Mouse (Mus musculus) liver, embryonic 14.5 days (tissue): ENCODE results near the gene Cntn2. TPM values are rescaled to one million over a fixed set of nuclear protein-coding genes. Genes with fewer than 3 reads are reported as not detected.

Source experiments
- ATAC-seq: fragments of 200-750 bp; cut with Nextera tagmentation; 2 replicates; pipeline ENCODE4 v1.8.0; 2017; ENCODE audit warnings: moderate number of reproducible peaks, mild to moderate bottlenecking, moderate library complexity; ENCODE audit not compliant: insufficient read depth
- DNase-seq, 3 experiments: peaks; one replicate each; pipeline ENCODE4 v3.0.0-alpha.2; 2012 to 2013; ENCODE audit warnings: low read depth in 3 of 3, low spot score in 3 of 3
- H3K27ac ChIP-seq: fragments of 300-500 bp; sonication (generic); 2 replicates; pipeline ENCODE4 v1.5.1; 2014; ENCODE audit warnings: moderate library complexity, mild to moderate bottlenecking, control low read depth, inconsistent platforms
- H3K27me3 ChIP-seq: fragments of 300-500 bp; sonication (generic); 2 replicates; pipeline ENCODE4 v1.6.1; 2014; ENCODE audit warnings: mild to moderate bottlenecking, low read length, moderate library complexity; ENCODE audit not compliant: control insufficient read depth, insufficient read depth
- H3K36me3 ChIP-seq: fragments of 300-500 bp; sonication (generic); replicated peaks from 2 replicates; pipeline ENCODE4 v1.6.1; 2014; ENCODE audit warnings: low read depth; ENCODE audit not compliant: control insufficient read depth, insufficient read depth
- H3K4me1 ChIP-seq, 2 experiments: fragments of 200-500 bp in 1 of 2; fragments of 300-500 bp in 1 of 2; sonication (generic) in 1 of 2; replicated peaks; 2 replicates each; pipeline ENCODE4 v1.6.1; 2012 to 2014; ENCODE audit warnings: antibody characterized with exemption in 1 of 2, inconsistent platforms in 1 of 2, low read length in 1 of 2; ENCODE audit not compliant: control insufficient read depth in 2 of 2, insufficient read depth in 2 of 2
- H3K4me2 ChIP-seq: fragments of 300-500 bp; sonication (generic); 2 replicates; pipeline ENCODE4 v1.6.1; 2014; ENCODE audit warnings: low read depth, mild to moderate bottlenecking, control low read depth, moderate library complexity
- H3K4me3 ChIP-seq, 2 experiments: fragments of 200-500 bp in 1 of 2; fragments of 300-500 bp in 1 of 2; sonication (generic) in 1 of 2; 2 replicates each; pipeline ENCODE4 v1.5.1; 2012 to 2014; ENCODE audit warnings: low read depth in 2 of 2, low read length in 2 of 2, mild to moderate bottlenecking in 2 of 2, control low read depth in 1 of 2, inconsistent platforms in 1 of 2, moderate library complexity in 1 of 2; ENCODE audit not compliant: insufficient read depth in 1 of 2
- H3K9ac ChIP-seq: fragments of 300-500 bp; sonication (generic); replicated peaks from 2 replicates; pipeline ENCODE4 v1.6.1; 2014; ENCODE audit warnings: mild to moderate bottlenecking, control low read depth, moderate library complexity
- H3K9me3 ChIP-seq: fragments of 300-500 bp; sonication (generic); 2 replicates; pipeline ENCODE4 v1.6.1; 2016; ENCODE audit warnings: low read length, mixed read lengths; ENCODE audit not compliant: control insufficient read depth
- CTCF ChIP-seq: IDR thresholded peaks from 2 replicates; pipeline ENCODE4 v1.5.1; 2016; ENCODE audit warnings: antibody characterized with exemption, low read depth, control low read depth
- EP300 ChIP-seq: IDR thresholded peaks from 2 replicates; pipeline ENCODE4 v1.6.1; 2016; ENCODE audit warnings: antibody characterized with exemption, low read depth
- WGBS: fragments of 180-500 bp; shearing (Covaris S2); extraction: QIAGEN DNeasy Blood & Tissue Kit; methylation state at CpG from one replicate; pipeline ENCODE4 v1.1.7; 2014; ENCODE audit not compliant: insufficient replicate concordance; 5-methylcytosine and 5-hydroxymethylcytosine counted together
- polyA plus RNA-seq, 2 experiments: library from polyadenylated mRNA; depleted of rRNA in 1 of 2; stranded (reverse) in 1 of 2; unstranded in 1 of 2; fragments of >200 nt; fragmentation: Nextera tagmentation in 1 of 2; extraction: Ambion mirVana in 1 of 2; gene quantifications; 2 replicates each; pipeline versions ENCODE4 v1.2.1 to v1.2.3; 2012 to 2014

Gene Cntn2
- polyA plus RNA-seq, 2 experiments, result 0.02 to 0.05 TPM

- H3K4me1 ChIP-seq, result no peaks in the 10 kb centered on the region
- H3K4me2 ChIP-seq, result no peak overlapping the region
- no peaks in the 10 kb centered on the region for H3K9me3 ChIP-seq
- no peaks in the 10 kb centered on the region for H3K36me3 ChIP-seq
- TF ChIP-seq EP300, result no peak
- TF ChIP-seq CTCF, result no peak
- H3K27me3 ChIP-seq, result no peaks in the 10 kb centered on the region
- no peak overlapping the region for H3K27ac ChIP-seq
- ATAC-seq (no peak), DNase-seq (no peak)
- H3K9ac ChIP-seq, result no peak overlapping the region
- 72% methylated on average over 8 of the region's 8 CpGs for WGBS
- no peak overlapping the region for H3K4me3 ChIP-seq
Observed at GRCm38 (mm10) chr1:132523048-132523447, 20.0 kb downstream of the Cntn2 start.

- WGBS, result 11% methylated on average over 3 of the region's 6 CpGs
- Histone ChIP-seq H3K4me3 (no peak overlapping the region), H3K27ac (no peak overlapping the region), H3K27me3 (no peaks in the 10 kb centered on the region), H3K4me2 (no peak overlapping the region), H3K36me3 (no peaks in the 10 kb centered on the region), H3K9ac (no peak overlapping the region), H3K4me1 (no peaks in the 10 kb centered on the region), H3K9me3 (no peaks in the 10 kb centered on the region)
- DNase-seq (peak; percentile 31 to 37 (median 33)), ATAC-seq (peak; percentile 44; the same call in 1 of the 2 replicates)
- TF ChIP-seq EP300 (no peak), CTCF (peak; percentile 47)
Observed at GRCm38 (mm10) chr1:132520764-132521163, 22.3 kb downstream of the Cntn2 start.

GRCm38 (mm10) chr1:132519734-132520133 lies 23.3 kb downstream of the Cntn2 start:
- TF ChIP-seq EP300 (no peak), CTCF (no peak)
- DNase-seq, result no peak
- no peak overlapping the region for H3K27ac ChIP-seq
- no peak overlapping the region for H3K4me3 ChIP-seq
- H3K9ac ChIP-seq, result no peak overlapping the region
- H3K4me1 ChIP-seq, result no peaks in the 10 kb centered on the region
- H3K9me3 ChIP-seq, result no peaks in the 10 kb centered on the region
- no peak for ATAC-seq
- H3K36me3 ChIP-seq, result no peaks in the 10 kb centered on the region
- H3K4me2 ChIP-seq, result no peak overlapping the region
- H3K27me3 ChIP-seq, result no peaks in the 10 kb centered on the region
- WGBS, result 76% methylated on average over 11 of the region's 11 CpGs

GRCm38 (mm10) chr1:132518621-132519020 lies 24.4 kb downstream of the Cntn2 start:
- no peak overlapping the region for H3K4me3 ChIP-seq
- 69% methylated on average over 18 of the region's 18 CpGs for WGBS
- TF ChIP-seq EP300 (no peak), CTCF (no peak)
- H3K9ac ChIP-seq, result no peak overlapping the region
- H3K4me2 ChIP-seq, result no peak overlapping the region
- no peaks in the 10 kb centered on the region for H3K9me3 ChIP-seq
- no peaks in the 10 kb centered on the region for H3K27me3 ChIP-seq
- no peaks in the 10 kb centered on the region for H3K4me1 ChIP-seq
- H3K27ac ChIP-seq, result no peak overlapping the region
- no peaks in the 10 kb centered on the region for H3K36me3 ChIP-seq
- DNase-seq, result no peak
- no peak for ATAC-seq

GRCm38 (mm10) chr1:132516776-132517175 lies 26.3 kb downstream of the Cntn2 start:
- WGBS, result 73% methylated on average over 11 of the region's 11 CpGs
- Histone ChIP-seq H3K36me3 (no peaks in the 10 kb centered on the region), H3K9ac (no peak overlapping the region), H3K27me3 (no peaks in the 10 kb centered on the region), H3K4me2 (no peak overlapping the region), H3K27ac (no peak overlapping the region), H3K9me3 (no peaks in the 10 kb centered on the region), H3K4me3 (no peak overlapping the region), H3K4me1 (no peaks in the 10 kb centered on the region)
- no peak for TF ChIP-seq CTCF
- TF ChIP-seq EP300, result no peak
- DNase-seq, result no peak
- no peak for ATAC-seq
